In genomic region chr5:119922229-119922628, GRCm38 (mm10) we compare ENCODE assay signal across 20 mouse cellular contexts.
DNase-seq lines count a peak whose midpoint lies in the region; ATAC-seq and TF ChIP-seq lines count a peak whose summit lies in the region.
"Had no signal": no experiment of that assay in that cellular context is flagged by ENCODE, and none has a peak within 500 bp of the region (broad histone marks: within the 10 kb centered on the region; RNA-seq: fewer than 3 reads in every experiment).

No protein-coding gene starts in this region.

- whole genome bisulfite sequencing in lung, embryonic 14.5 days: 14% methylated on average over 11 of the region's 11 CpGs
- WGBS in liver, embryonic 11.5 days: 43% methylated on average over 11 of the region's 11 CpGs

- DNase-seq in lung, embryonic 14.5 days: peak; percentile 66
- DNase-seq in lung, postnatal 14 days: no peak
- peak; percentile 7 for DNase-seq in brain, adult 2 months (ENCODE audit: low read depth, low spot score)
- peak; percentile 17 for DNase-seq in embryo, embryonic 10.5 days (ENCODE audit: low spot score)
- DNase-seq in lung, postnatal 4 days: peak; percentile 10 to 51
- no peak for DNase-seq in layer of hippocampus, adult 9-11 months
- no peak for DNase-seq in liver, embryonic 11.5 days (ENCODE audit: low spot score)
- no peak for DNase-seq in frontal cortex, postnatal 25 days (ENCODE audit: low spot score in 2 of 2)
- DNase-seq: adrenal gland, adult 2 months; cerebellum, adult 18-20 months; heart, postnatal 14 days; kidney, adult 8-10 months; kidney, postnatal 25 days; right cerebral cortex, postnatal 4 days; thymus, postnatal 4 days had no signal

- no peak for TF ChIP-seq CTCF in lung, embryonic 14.5 days (IDR thresholded peaks at IDR 0.05; ENCODE audit: low read depth)

- H3K4me3 ChIP-seq in lung, embryonic 14.5 days (ENCODE audit: low read depth, low read length): no peak overlapping the region
- H3K4me3 ChIP-seq in liver, embryonic 11.5 days (ENCODE audit: low read depth, low read length): no peak overlapping the region
- H3K4me3 ChIP-seq: erythroblast, embryonic 14.5 days had no signal

- no peaks in the 10 kb centered on the region for H3K27me3 ChIP-seq in lung, embryonic 14.5 days (ENCODE audit: insufficient read depth, low read length)
- no peaks in the 10 kb centered on the region for H3K27me3 ChIP-seq in liver, embryonic 11.5 days (replicated peaks; ENCODE audit: control insufficient read depth, insufficient read depth, low read length)

- no peak overlapping the region for H3K4me2 ChIP-seq in lung, embryonic 14.5 days
- H3K4me2 ChIP-seq in liver, embryonic 11.5 days: no peak overlapping the region
- H3K4me2 ChIP-seq: heart, embryonic 11.5 days; midbrain, embryonic 11.5 days had no signal

- H3K9ac ChIP-seq in lung, embryonic 14.5 days: no peak overlapping the region
- H3K9ac ChIP-seq in liver, embryonic 11.5 days (ENCODE audit: low read depth, low read length): no peak overlapping the region

- H3K4me1 ChIP-seq in lung, embryonic 14.5 days (ENCODE audit: insufficient read depth): no peaks in the 10 kb centered on the region
- H3K4me1 ChIP-seq in liver, embryonic 11.5 days (replicated peaks; ENCODE audit: control insufficient read depth, insufficient read depth, low read length): no peaks in the 10 kb centered on the region

- no peaks in the 10 kb centered on the region for H3K36me3 ChIP-seq in lung, embryonic 14.5 days (ENCODE audit: insufficient read depth)
- H3K36me3 ChIP-seq in liver, embryonic 11.5 days (ENCODE audit: control insufficient read depth, insufficient read depth, low read length): no peaks in the 10 kb centered on the region
- H3K36me3 ChIP-seq: G1E had no signal

- no peaks in the 10 kb centered on the region for H3K9me3 ChIP-seq in lung, embryonic 14.5 days (ENCODE audit: low read depth, low read length)
- no peaks in the 10 kb centered on the region for H3K9me3 ChIP-seq in liver, embryonic 11.5 days (ENCODE audit: control insufficient read depth, low read length)

- no peak overlapping the region for H3K27ac ChIP-seq in lung, embryonic 14.5 days (ENCODE audit: low read depth)
- H3K27ac ChIP-seq in liver, embryonic 11.5 days (ENCODE audit: low read depth, low read length): no peak overlapping the region

- peak; percentile 65; the same call in 1 of the 2 replicates for ATAC-seq in lung, embryonic 14.5 days (ENCODE audit: insufficient read depth)
- no peak for ATAC-seq in liver, embryonic 11.5 days (replicated peaks; ENCODE audit: low FRiP score)
- ATAC-seq: CD4-positive, CD25-positive, alpha-beta regulatory T cell, adult 4 months had no signal

Comparison
In these comparisons a context has a peak if more than half of its experiments do, and no peak if none do; other contexts are left out.
1. DNase-seq: peak in lung, embryonic 14.5 days (single experiment), brain, adult 2 months (single experiment), embryo, embryonic 10.5 days (single experiment) and lung, postnatal 4 days (2 of 2); none in lung, postnatal 14 days (single experiment), layer of hippocampus, adult 9-11 months (single experiment), liver, embryonic 11.5 days (single experiment) and frontal cortex, postnatal 25 days (0 of 2).